Mouse (Mus musculus) liver, embryonic 12.5 days (tissue): Measurements from ENCODE around the gene Per3. TPM values are rescaled to one million over a fixed set of nuclear protein-coding genes. Genes with fewer than 3 reads are reported as not detected.

Experiments used
- polyA plus RNA-seq: library from polyadenylated mRNA; unstranded; fragments of >200 nt; fragmentation: Nextera tagmentation; extraction: Ambion mirVana; gene quantifications from 2 replicates; pipeline ENCODE4 v1.2.1, GENCODE M21; 2016

The Per3 gene
- polyA plus RNA-seq, 1 experiment from 2014 or later: 4.3 TPM

Other genes starting within 250 kb of the Per3 start
- gene Errfi1, start 190.7 kb downstream of the Per3 start, polyA plus RNA-seq: 14.7 and 14.9 TPM in 2 replicates
- 326 and 344 TPM in 2 replicates for gene Park7, start 130.2 kb downstream of the Per3 start, polyA plus RNA-seq
- 0.12 TPM in 1 of 2 replicates, not detected in the other for gene Tnfrsf9, start 130.1 kb downstream of the Per3 start, polyA plus RNA-seq
- gene Uts2, start 47.6 kb downstream of the Per3 start, polyA plus RNA-seq: not detected in 2 replicates
- gene Vamp3, start 13.3 kb upstream of the Per3 start, polyA plus RNA-seq: 51.0 and 53.2 TPM in 2 replicates
- gene Gm13090, start 44.9 kb upstream of the Per3 start, polyA plus RNA-seq: not detected in 2 replicates